Mouse (Mus musculus): ENCODE data around the gene Diaph3.
A peak's percentile ranks its signal among the peaks of the same experiment; 100 is the strongest.

Gene Diaph3

DNA sequence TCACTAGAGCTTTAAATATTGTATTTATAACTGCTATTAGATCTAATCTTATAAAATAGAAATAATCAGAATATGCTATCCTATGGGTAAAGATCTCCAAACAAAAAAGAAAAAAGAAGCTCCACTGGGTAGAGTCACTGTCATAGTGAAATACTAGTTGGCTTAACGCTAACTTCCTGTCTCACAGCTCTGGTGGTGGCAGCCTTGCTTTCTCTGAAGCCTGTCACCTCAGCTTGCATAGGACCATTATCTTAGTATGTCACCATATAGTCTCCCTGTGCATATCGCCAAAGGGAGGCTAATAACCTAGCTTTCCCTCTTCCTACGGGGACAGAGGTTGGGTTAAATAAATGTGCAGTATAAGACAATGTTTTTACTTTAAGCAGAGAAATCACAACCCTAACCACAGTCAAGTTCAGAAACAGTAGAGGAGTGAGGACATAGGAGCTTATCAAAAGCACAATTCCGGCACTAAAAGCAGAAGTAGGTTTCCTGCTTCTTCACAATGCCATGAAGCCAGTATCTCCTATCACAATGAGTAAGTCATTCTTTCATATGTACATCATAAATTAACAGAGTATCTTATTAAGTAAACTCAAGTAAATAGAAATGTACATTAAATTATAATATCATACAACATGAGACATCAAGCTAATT, 293.8 kb downstream of the Diaph3 start:
- DNase-seq (ENCODE audit: low read depth) = peak; percentile 15

- DNase-seq (ENCODE audit: low read depth) = no peak
Observed at GRCm38 (mm10) chr14:86844075-86844474, 297.0 kb downstream of the Diaph3 start.

- no peak for DNase-seq (ENCODE audit: low read depth)
Observed at GRCm38 (mm10) chr14:86837642-86838041, 303.4 kb downstream of the Diaph3 start.

GRCm38 (mm10) chr14:86834851-86835250, 306.2 kb downstream of the Diaph3 start:
- DNase-seq (ENCODE audit: low read depth) = no peak

- DNase-seq (ENCODE audit: low read depth) = no peak
Observed at GRCm38 (mm10) chr14:86834269-86834668, 306.8 kb downstream of the Diaph3 start.

DNA sequence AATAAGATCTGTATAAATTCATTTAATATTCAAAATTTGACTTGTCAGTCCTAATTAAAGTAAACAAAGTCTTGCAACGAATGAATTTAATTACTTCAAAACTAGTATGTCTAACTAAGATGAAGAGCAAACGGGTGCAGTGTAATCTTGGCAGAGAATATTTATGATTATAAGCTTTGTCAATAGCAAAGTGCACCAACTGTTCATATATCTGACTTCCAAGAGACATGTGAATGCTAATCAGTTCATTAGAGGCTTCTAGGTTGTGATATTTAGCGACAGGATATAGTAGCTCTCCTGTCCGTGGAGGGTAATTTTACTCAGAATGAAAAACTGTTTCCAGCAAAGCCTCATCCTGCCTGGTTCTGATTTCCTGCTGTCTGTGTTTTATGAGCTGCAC, 308.0 kb downstream of the Diaph3 start:
- DNase-seq (ENCODE audit: low read depth) = no peak

DNA sequence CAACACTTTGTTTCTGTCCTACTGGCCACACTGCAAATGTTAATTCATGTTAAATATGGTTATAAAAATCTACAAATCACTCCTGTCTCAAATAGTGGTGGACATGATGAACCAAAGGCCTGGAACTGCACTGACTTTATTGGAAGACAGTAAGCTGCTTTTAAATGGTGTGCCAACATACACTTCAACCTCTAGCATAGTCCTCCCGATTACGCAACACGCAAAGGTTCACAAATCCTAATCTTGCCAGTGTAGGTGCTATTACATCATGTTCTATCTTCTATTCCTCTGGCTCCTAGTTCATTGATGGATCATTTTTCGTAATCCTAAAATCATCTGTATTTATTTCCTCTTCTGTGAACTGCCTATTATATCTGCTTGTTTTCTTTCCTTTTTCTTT, 324.8 kb downstream of the Diaph3 start:
- no peak for DNase-seq (ENCODE audit: low read depth)

DNA sequence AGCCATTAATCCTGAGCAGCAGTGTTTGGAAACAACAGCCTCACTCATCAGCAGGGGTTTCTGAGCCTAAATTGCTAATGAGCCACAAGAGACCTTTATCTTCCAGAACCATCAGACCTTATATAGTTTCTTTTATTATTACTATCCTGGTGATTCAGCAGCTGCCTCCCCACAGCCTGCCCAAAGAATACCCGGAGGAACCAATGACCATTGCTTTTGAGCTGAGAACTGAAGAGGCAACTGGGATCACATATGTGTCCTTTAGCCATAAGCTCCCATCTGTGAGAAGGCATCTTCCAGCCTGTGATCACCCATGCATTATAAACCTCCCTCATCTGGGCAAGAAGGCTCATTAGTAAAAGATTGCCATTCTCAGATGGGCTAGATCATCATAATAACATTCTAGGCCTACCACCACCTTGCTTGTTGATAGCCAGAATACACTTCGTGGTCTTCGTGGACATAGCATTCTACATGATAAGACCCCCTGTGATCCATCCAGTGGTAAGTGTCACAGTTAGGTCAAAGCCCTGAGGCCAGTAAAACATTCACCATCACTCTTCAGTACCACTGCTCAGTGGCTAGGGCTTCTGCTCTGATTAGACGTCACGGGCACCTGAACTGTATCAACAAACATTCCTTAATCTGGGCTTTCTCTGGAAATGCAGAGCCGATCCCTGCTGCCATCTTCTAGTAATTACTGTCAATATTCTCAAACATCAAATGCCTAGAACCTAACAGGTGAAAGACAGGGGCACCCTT, 352.0 kb downstream of the Diaph3 start:
- DNase-seq (ENCODE audit: low read depth) = no peak

DNA sequence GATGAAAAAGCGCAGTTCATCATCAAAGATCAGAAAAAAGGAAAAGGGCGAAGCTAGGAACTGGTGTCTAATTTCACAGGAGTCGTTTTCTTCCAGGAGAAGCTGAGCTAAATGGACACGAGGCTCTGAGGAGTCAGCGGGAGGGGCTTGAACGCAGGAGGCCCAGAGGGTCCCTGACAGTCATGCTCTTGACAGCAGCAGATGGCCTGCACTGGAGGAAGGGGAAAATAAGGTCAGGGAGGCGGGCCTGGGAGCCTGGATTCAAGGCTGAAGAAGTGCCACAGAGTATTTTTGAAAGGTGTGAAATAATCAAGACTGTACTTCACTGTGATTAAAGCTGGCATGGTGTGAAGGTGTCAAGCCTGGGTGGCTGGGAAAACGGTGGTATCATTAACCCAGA, 354.2 kb downstream of the Diaph3 start:
- no peak for DNase-seq (ENCODE audit: low read depth)

GRCm38 (mm10) chr14:86781553-86782273, 359.3 kb downstream of the Diaph3 start:
- DNase-seq (ENCODE audit: low read depth) = peak; percentile 77

DNA sequence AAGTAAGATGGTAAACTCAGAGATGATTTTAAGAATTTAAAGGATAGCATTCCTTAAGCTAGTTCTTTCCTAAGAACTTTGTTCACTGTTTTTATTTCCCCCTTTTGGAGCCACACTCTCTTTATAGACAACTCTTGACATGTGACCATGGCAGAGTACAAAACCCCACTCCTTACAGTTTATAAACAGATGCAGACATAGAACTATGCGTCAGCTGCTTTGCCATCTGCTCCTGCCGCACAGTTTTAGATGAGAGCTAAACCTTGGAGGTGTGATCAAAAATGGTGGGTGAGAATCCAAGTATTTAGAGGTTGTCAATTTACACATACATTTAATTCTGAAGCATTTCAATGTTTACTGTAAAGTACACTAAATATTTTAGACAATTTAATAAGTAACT, 367.7 kb downstream of the Diaph3 start:
- no peak for DNase-seq (ENCODE audit: low read depth)

DNA sequence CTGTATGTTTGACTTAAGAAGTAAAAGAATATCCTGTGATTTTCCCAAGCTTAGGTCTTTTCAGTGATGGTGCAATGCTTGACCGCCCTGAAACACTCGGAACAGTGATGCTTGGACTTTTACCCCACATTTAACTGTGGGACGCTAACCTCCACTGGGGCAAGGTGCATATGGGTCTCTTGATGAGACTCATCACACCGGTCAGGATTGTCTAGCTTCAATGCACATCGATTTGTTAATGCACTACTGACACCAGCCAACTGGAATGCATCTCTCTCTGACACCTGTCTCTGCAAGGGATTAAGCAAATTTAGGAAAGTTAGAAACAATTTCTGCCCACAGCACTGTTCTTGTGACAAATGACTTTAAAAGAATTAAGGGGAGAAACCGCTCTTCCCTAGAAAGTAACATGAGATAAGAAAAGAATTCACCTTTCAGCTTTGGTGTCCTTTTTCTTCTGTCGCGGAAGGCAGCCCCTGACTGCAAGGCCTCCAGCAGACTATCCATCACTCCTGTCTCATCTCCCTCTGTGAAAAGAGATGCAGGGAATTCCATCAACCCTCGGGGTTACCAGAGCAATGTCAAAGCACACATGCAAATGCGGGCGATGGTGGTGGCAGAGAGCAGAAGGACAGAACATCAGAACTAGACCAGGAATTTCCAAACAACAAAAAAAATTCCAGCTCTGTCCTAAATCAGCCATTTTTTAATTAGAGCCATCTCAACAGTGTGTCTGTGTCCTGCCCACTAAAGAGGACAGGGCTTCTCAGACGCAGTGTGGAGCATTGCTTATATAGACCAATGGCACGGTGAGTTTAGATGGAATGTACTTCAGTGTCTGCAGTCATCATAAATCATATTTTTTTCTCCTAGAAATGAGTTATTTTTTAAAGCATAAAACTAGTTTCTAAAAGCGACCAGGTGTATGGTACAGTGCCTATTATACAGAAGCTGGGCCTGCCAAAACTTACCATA, 368.6 kb downstream of the Diaph3 start:
- no peak for DNase-seq (ENCODE audit: low read depth)

- no peak for DNase-seq (ENCODE audit: low read depth)
Observed at GRCm38 (mm10) chr14:86764286-86764685, 376.7 kb downstream of the Diaph3 start.

- no peak for DNase-seq (ENCODE audit: low read depth)
Observed at GRCm38 (mm10) chr14:86757604-86758520, 383.2 kb downstream of the Diaph3 start.

DNA sequence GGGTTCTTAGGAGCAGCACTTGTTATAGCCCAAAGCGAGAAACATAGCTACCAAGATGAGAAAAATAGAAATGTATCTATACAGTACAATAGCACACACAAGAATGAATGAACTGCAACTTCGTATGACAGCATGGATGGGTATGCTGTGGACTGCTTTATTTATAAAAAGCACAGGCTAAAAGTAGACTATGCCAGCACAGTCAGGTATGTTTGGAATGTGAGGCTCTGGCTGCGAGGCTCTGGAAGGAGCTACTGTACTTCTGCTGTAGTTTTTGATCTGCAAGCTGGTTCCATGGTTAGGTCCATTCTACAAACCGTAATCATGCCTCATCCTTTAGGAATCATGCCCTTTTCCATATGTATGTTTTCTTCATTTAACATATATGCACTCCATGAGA, 383.9 kb downstream of the Diaph3 start:
- DNase-seq (ENCODE audit: low read depth) = no peak

GRCm38 (mm10) chr14:86750351-86750750, 390.7 kb downstream of the Diaph3 start:
- DNase-seq (ENCODE audit: low read depth) = no peak

- DNase-seq (ENCODE audit: low read depth) = no peak
Observed at GRCm38 (mm10) chr14:86749425-86749824, 391.6 kb downstream of the Diaph3 start.

- no peak for DNase-seq (ENCODE audit: low read depth)
Observed at GRCm38 (mm10) chr14:86748876-86749275, 392.2 kb downstream of the Diaph3 start.

GRCm38 (mm10) chr14:86744523-86744922, 396.5 kb downstream of the Diaph3 start:
- DNase-seq (ENCODE audit: low read depth) = peak; percentile 32

- DNase-seq (ENCODE audit: low read depth) = no peak
Observed at GRCm38 (mm10) chr14:86741855-86742531, 399.0 kb downstream of the Diaph3 start.

Measured in naive thymus-derived CD4-positive, alpha-beta T cell, adult 2 months (primary cell).